Mouse (Mus musculus) heart, embryonic 15.5 days (tissue): Measurements from ENCODE around the gene Ube2j1. TPM values are rescaled to one million over a fixed set of nuclear protein-coding genes. Genes with fewer than 3 reads are reported as not detected.

Experiments
- ATAC-seq: fragments of 200-750 bp; cut with Nextera tagmentation; replicated peaks from 2 replicates; pipeline ENCODE4 v1.8.0; 2017; ENCODE audit warnings: low read depth, moderate TSS enrichment; ENCODE audit not compliant: insufficient number of reproducible peaks, insufficient read depth, low FRiP score
- H3K27ac ChIP-seq: fragments of 300-500 bp; sonication (generic); 2 replicates; pipeline ENCODE4 v1.5.1; 2015; ENCODE audit warnings: mild to moderate bottlenecking, inconsistent platforms
- H3K27me3 ChIP-seq: fragments of 300-500 bp; sonication (generic); 2 replicates; pipeline ENCODE4 v1.6.1; 2015; ENCODE audit warnings: inconsistent platforms
- H3K36me3 ChIP-seq: fragments of 300-500 bp; sonication (generic); 2 replicates; pipeline ENCODE4 v1.6.1; 2015; ENCODE audit warnings: mild to moderate bottlenecking, inconsistent platforms
- H3K4me1 ChIP-seq: fragments of 300-500 bp; sonication (generic); replicated peaks from 2 replicates; pipeline ENCODE4 v1.6.1; 2015; ENCODE audit warnings: inconsistent platforms
- H3K4me2 ChIP-seq: fragments of 300-500 bp; sonication (generic); 2 replicates; pipeline ENCODE4 v1.6.1; 2015; ENCODE audit warnings: inconsistent platforms, mild to moderate bottlenecking, moderate library complexity
- H3K4me3 ChIP-seq: fragments of 300-500 bp; sonication (generic); 2 replicates; pipeline ENCODE4 v1.5.1; 2015; ENCODE audit warnings: mild to moderate bottlenecking, inconsistent platforms
- H3K9ac ChIP-seq: fragments of 300-500 bp; sonication (generic); 2 replicates; pipeline ENCODE4 v1.6.1; 2015; ENCODE audit warnings: mild to moderate bottlenecking, inconsistent platforms
- H3K9me3 ChIP-seq: fragments of 300-500 bp; sonication (generic); replicated peaks from 2 replicates; pipeline ENCODE4 v1.6.1; 2016; ENCODE audit warnings: inconsistent platforms
- WGBS: fragments of 180-500 bp; shearing (Covaris S2); methylation state at CpG from one replicate; pipeline ENCODE4 v1.1.7; 2015; ENCODE audit warnings: mixed read lengths; 5-methylcytosine and 5-hydroxymethylcytosine counted together
- polyA plus RNA-seq: library from polyadenylated mRNA; unstranded; fragments of >200 nt; fragmentation: Nextera tagmentation; extraction: Ambion mirVana; gene quantifications from 2 replicates; pipeline ENCODE4 v1.2.1, GENCODE M21; 2015

Ube2j1 gene
- 32.5 and 34.6 TPM in 2 replicates for polyA plus RNA-seq

GRCm38 (mm10) chr4:33031195-33031960 is at the start of gene Ube2j1:
Gene Ube2j1 (plus strand): TSS chr4:33031416.
- no peaks in the 10 kb centered on the region for H3K9me3 ChIP-seq
- H3K36me3 ChIP-seq, result 0 out of 2 replicates have a peak, but pooled peaks cover 9% of the 10 kb centered on the region
- peak within 1 kb of the TSS; percentile 95 for H3K9ac ChIP-seq
- H3K4me3 ChIP-seq, result peak within 1 kb of the TSS; percentile 84
- peak within 1 kb of the TSS; percentile 72 for H3K4me2 ChIP-seq
- peak; percentile 99 for ATAC-seq
- H3K27me3 ChIP-seq, result no peaks in the 10 kb centered on the region
- H3K4me1 ChIP-seq, result peaks cover 16% of the 10 kb centered on the region
- WGBS, result under 1% methylated on average over 122 of the region's 123 CpGs
- H3K27ac ChIP-seq, result peak within 1 kb of the TSS; percentile 95

DNA sequence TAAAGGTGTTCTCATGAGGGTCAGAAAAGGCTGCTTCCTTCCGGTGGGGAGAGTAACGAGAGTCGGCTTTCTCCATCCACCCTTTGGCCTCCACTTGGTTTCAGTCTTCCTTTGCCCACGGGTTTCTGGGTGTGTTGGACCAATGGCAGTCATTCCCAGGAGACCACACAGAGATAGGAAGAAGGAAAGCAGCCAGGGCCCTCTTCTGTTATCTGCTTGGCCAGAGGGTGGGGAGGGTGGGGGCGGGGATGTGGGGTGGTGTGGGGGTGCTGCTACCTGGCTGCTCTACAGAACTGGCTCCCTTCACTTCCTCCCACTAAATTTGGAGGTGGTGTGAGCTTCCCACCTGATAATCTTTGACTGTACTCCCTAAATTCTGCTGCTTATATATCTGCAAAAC is 49.6 kb upstream of the Ube2j1 start:
- Histone ChIP-seq H3K4me3 (peak overlapping the region; percentile 69; the same call in 1 of the 2 replicates), H3K9me3 (no peaks in the 10 kb centered on the region), H3K27me3 (no peaks in the 10 kb centered on the region), H3K27ac (peak overlapping the region; percentile 48; the same call in 1 of the 2 replicates), H3K9ac (no peak overlapping the region), H3K36me3 (no peaks in the 10 kb centered on the region), H3K4me1 (peaks cover 34% of the 10 kb centered on the region), H3K4me2 (peak overlapping the region; percentile 94)
- WGBS, result 6% methylated on average over 5 of the region's 5 CpGs
- ATAC-seq, result no peak

DNA sequence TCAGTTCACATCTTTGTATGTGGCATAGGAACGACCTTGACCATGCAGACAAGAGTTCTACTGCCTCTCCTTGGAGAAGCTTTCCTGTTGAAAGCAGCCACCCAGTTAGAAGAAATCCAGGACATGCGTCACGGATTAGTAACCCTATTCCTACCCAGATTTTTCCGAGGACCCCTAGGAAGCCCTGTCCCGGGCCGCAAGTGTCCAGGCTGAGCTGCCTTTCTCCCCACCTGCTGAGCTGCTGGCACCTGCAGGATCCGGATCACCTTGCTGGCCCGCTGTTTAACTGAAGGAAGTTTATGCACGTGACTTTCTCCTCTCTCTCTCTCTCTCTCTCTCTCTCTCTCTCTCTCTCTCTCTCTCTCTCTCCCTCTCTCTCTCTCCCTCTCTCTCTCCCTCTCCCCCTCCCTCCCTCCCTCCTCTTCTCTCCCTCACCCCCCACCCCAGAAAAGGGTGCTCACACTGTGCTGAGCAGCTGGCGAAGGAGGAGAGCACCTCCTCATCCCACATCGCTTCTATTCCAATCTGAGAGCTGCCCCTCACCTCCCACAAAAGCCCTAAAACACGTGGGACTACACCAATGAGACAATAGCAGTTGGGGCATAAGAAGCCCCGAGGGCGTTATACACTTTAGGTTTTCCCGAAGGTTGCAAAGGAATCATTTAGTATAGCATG is 49.0 kb upstream of the Ube2j1 start:
- H3K27ac ChIP-seq, result peak overlapping the region; percentile 82
- no peaks in the 10 kb centered on the region for H3K36me3 ChIP-seq
- no peaks in the 10 kb centered on the region for H3K9me3 ChIP-seq
- 0 out of 2 replicates have a peak, but pooled peaks have one; percentile 2 for ATAC-seq
- H3K4me2 ChIP-seq, result peak overlapping the region; percentile 94
- H3K4me3 ChIP-seq, result peak overlapping the region; percentile 69
- peaks cover 37% of the 10 kb centered on the region for H3K4me1 ChIP-seq
- 3% methylated on average over 15 of the region's 15 CpGs for WGBS
- H3K9ac ChIP-seq, result no peak overlapping the region
- no peaks in the 10 kb centered on the region for H3K27me3 ChIP-seq

DNA sequence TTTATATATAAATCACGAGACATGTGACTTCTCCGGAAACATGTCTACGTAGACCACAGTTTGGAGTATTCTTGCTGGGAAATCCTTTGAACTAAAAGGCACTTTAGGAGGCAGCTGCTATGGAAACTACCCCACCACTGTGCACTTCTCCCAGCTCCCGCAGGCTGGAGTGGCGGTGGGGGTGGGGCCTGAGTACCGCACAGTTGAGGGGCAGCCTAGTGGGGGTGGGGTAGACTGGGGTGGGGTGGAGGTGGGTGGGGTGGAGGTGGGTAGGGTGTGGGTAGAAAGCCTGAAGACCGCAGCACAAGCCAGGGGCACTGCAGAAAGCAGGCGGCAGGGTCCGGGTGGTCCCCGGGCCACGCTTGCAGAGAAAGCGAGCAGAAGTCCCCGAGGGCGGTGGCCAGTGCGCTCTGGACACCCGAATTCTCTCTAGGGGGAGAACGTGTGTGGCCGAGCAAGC is 48.5 kb upstream of the Ube2j1 start, which contains the start of gene Rragd:
TSS of gene Rragd (plus strand) at position 322 of the 460 bp plus-strand sequence.
- Histone ChIP-seq H3K27ac (peak within 1 kb of the TSS; percentile 82), H3K27me3 (no peaks in the 10 kb centered on the region), H3K4me2 (peak within 1 kb of the TSS; percentile 94), H3K36me3 (no peaks in the 10 kb centered on the region), H3K9me3 (no peaks in the 10 kb centered on the region), H3K4me1 (peaks cover 37% of the 10 kb centered on the region), H3K4me3 (peak within 1 kb of the TSS; percentile 69), H3K9ac (peak within 1 kb of the TSS; percentile 74)
- peak; percentile 47 for ATAC-seq
- WGBS, result 0% methylated on average over 18 of the region's 18 CpGs

- Histone ChIP-seq H3K9ac (peak overlapping the region; percentile 74), H3K4me3 (peak overlapping the region; percentile 69), H3K36me3 (no peaks in the 10 kb centered on the region), H3K27ac (peak overlapping the region; percentile 82), H3K27me3 (no peaks in the 10 kb centered on the region), H3K4me1 (peaks cover 37% of the 10 kb centered on the region), H3K4me2 (peak overlapping the region; percentile 94), H3K9me3 (no peaks in the 10 kb centered on the region)
- ATAC-seq, result peak; percentile 74
- under 1% methylated on average over 76 of the region's 94 CpGs for WGBS
Observed at GRCm38 (mm10) chr4:32983176-32984155, 47.8 kb upstream of the Ube2j1 start.

DNA sequence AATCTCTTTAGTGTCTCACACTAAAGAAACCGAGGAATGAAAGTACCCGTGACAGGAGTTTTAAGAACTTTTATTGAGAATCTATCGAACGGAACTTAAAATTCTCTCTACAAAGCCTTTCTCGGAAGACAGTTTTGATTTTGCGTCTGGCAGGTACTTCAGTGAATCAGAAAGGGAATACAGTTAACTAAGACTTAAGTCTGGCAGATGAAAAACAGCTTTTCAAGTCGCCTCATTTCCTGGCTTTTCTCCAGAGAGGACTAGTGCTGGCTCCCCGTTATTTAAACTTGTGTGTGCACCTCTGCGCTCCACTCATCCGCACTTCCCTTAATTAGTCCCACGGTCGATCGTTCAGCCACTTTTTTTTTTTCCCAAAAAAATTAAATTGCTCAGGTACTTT is 47.0 kb upstream of the Ube2j1 start:
- Histone ChIP-seq H3K4me2 (peak overlapping the region; percentile 94), H3K9me3 (no peaks in the 10 kb centered on the region), H3K4me1 (peaks cover 37% of the 10 kb centered on the region), H3K4me3 (peak overlapping the region; percentile 69), H3K27me3 (no peaks in the 10 kb centered on the region), H3K9ac (peak overlapping the region; percentile 74), H3K27ac (peak overlapping the region; percentile 82), H3K36me3 (no peaks in the 10 kb centered on the region)
- WGBS, result 2% methylated on average over 13 of the region's 13 CpGs
- ATAC-seq, result no peak

- peak overlapping the region; percentile 74; the same call in 1 of the 2 replicates for H3K9ac ChIP-seq
- WGBS, result 18% methylated on average over 13 of the region's 13 CpGs
- peaks cover 37% of the 10 kb centered on the region for H3K4me1 ChIP-seq
- no peaks in the 10 kb centered on the region for H3K27me3 ChIP-seq
- peak overlapping the region; percentile 69 for H3K4me3 ChIP-seq
- H3K4me2 ChIP-seq, result peak overlapping the region; percentile 94
- no peak for ATAC-seq
- H3K36me3 ChIP-seq, result no peaks in the 10 kb centered on the region
- no peaks in the 10 kb centered on the region for H3K9me3 ChIP-seq
- H3K27ac ChIP-seq, result peak overlapping the region; percentile 82
Observed at GRCm38 (mm10) chr4:32984801-32985675, 46.2 kb upstream of the Ube2j1 start.

DNA sequence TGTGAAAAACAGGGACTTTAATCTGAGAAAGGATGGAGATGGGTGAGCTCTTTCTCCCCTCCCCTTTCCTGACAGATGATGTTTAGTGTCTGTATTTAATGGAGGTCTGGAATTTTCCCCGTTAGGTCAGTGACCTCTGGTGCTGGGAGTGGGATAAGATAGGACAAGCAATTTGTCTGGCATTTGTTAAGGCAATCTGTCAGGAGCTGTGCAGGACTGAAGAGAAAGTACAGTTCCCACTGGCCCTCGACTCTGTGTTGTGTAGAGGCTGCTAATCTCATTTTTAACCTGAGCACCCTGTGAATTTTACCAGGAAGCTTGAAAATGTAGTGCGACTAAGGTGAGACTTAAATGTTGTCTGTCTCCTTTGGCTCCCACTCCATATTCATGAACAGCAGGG is 45.5 kb upstream of the Ube2j1 start:
- Histone ChIP-seq H3K36me3 (no peaks in the 10 kb centered on the region), H3K4me2 (peak overlapping the region; percentile 94; the same call in 1 of the 2 replicates), H3K4me1 (peaks cover 37% of the 10 kb centered on the region), H3K27ac (peak overlapping the region; percentile 82), H3K9ac (no peak overlapping the region), H3K4me3 (peak overlapping the region; percentile 69; the same call in 1 of the 2 replicates), H3K27me3 (no peaks in the 10 kb centered on the region), H3K9me3 (no peaks in the 10 kb centered on the region)
- peak; percentile 33 for ATAC-seq
- 10% methylated on average over 3 of the region's 3 CpGs for WGBS

DNA sequence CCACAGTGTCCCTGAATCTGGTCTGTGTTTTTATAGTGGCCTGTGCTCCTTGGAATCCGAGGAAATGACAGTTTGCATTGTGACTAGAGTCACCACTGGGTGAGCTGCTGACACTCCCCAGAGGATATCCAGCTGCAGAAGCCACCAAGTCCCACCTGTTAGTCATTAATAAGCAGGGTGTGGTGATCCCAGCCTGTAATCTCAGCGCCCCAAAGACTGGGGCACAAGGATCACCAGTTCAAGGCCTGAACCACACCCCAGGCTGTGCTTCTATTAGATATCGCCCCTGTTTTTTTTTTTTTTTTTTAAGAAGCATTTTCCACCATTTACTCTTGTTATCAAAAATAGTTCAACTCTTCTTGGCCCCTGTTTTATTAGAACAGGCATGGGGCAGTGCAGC is 44.2 kb upstream of the Ube2j1 start:
- no peaks in the 10 kb centered on the region for H3K36me3 ChIP-seq
- no peak overlapping the region for H3K4me2 ChIP-seq
- WGBS, result 64% methylated on average over 3 of the region's 3 CpGs
- peaks cover 30% of the 10 kb centered on the region for H3K4me1 ChIP-seq
- H3K9ac ChIP-seq, result no peak overlapping the region
- no peak overlapping the region for H3K4me3 ChIP-seq
- no peaks in the 10 kb centered on the region for H3K9me3 ChIP-seq
- H3K27ac ChIP-seq, result no peak overlapping the region
- ATAC-seq, result no peak
- no peaks in the 10 kb centered on the region for H3K27me3 ChIP-seq

GRCm38 (mm10) chr4:32989346-32989745 is 41.9 kb upstream of the Ube2j1 start:
- H3K36me3 ChIP-seq, result no peaks in the 10 kb centered on the region
- peaks cover 24% of the 10 kb centered on the region for H3K4me1 ChIP-seq
- H3K9me3 ChIP-seq, result no peaks in the 10 kb centered on the region
- 81% methylated on average over 2 of the region's 2 CpGs for WGBS
- H3K4me3 ChIP-seq, result no peak overlapping the region
- ATAC-seq, result no peak
- no peaks in the 10 kb centered on the region for H3K27me3 ChIP-seq
- H3K9ac ChIP-seq, result no peak overlapping the region
- H3K4me2 ChIP-seq, result no peak overlapping the region
- H3K27ac ChIP-seq, result no peak overlapping the region
